Mouse (Mus musculus): ENCODE measurements at regions not wholly inside any gene's neighbourhood (a gene's known extent, or its start where the extent isn't known, plus 50 kb on each side); places are given as distances from the start of the nearest gene placed in this dataset.

DNA sequence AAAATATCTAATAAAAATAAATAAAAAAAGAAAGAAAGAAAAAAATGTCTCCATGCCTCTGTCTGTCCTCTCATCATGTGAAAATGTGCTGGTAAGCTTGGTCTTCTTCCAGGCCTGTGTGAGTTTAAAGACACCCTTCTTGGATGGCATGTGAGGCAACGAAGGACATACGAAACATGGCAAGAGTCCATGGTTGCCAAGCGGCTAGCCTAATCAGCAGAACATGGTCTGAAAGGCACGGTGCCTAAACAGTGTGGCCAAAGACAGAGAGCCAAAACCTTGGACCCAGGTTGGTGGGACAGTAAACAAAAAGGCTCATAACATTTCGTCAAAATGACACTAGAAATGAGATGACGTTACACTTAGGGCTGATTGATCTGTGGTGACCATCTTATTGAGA lies 1344.7 kb upstream of the A1bg start:
- DNase-seq (ENCODE audit: low read depth in 1 of 2, low spot score in 2 of 2): no peak
- TF ChIP-seq POLR2A (IDR thresholded peaks at IDR 0.05; ENCODE audit: low read depth, low read length) (no peak), CTCF (IDR thresholded peaks at IDR 0.05; ENCODE audit: extremely low read depth, insufficient read depth, insufficient read length, insufficient replicate concordance) (no peak)
- H3K4me1 ChIP-seq (ENCODE audit: control insufficient read depth, insufficient read depth, insufficient read length): peaks cover 6% of the 10 kb centered on the region; the same call in 1 of the 2 replicates

DNA sequence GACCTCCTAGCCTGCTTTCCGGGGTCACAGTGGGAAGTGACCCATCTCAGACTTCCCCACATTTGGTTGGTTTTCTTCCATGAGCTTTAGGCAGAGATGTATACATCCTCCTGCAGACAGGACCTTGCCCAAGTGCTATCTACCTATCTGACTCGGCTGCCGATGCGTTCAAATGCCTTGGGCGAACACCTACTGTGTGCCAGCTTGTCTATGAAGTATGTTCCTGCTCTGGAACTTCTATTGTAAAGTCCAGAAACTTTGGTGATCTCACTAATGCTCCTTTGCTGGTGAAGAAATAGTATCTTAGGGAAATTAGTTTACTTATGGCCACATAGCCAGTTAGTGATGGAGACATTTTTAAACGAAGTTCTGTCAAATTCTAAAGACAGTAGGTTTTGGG lies 1343.2 kb upstream of the A1bg start:
- no peak for DNase-seq (ENCODE audit: low read depth in 1 of 2, low spot score in 2 of 2)
- Histone ChIP-seq H3K27me3 (ENCODE audit: control insufficient read depth, insufficient read depth, low read length) (no peaks in the 10 kb centered on the region), H3K4me1 (ENCODE audit: control insufficient read depth, insufficient read depth, insufficient read length) (peaks cover 6% of the 10 kb centered on the region; the same call in 1 of the 2 replicates), H3K36me3 (ENCODE audit: control insufficient read depth, insufficient read depth, low read length) (no peaks in the 10 kb centered on the region), H3K4me3 (ENCODE audit: extremely low read depth, insufficient read depth, insufficient read length) (no peak overlapping the region), H3K27ac (ENCODE audit: insufficient read depth, low read length) (no peak overlapping the region; the same call in 1 of the 2 replicates)
- no peak for TF ChIP-seq POLR2A (IDR thresholded peaks at IDR 0.05; ENCODE audit: low read depth, low read length)
- TF ChIP-seq CTCF (IDR thresholded peaks at IDR 0.05; ENCODE audit: extremely low read depth, insufficient read depth, insufficient read length, insufficient replicate concordance): no peak
- 83% methylated on average over 6 of the region's 6 CpGs for WGBS

More for the DNA sequence above, 1344.7 kb upstream of the A1bg start:
- Histone ChIP-seq H3K27ac (ENCODE audit: insufficient read depth, low read length) (no peak overlapping the region), H3K4me3 (ENCODE audit: extremely low read depth, insufficient read depth, insufficient read length) (no peak overlapping the region), H3K36me3 (ENCODE audit: control insufficient read depth, insufficient read depth, low read length) (no peaks in the 10 kb centered on the region), H3K27me3 (ENCODE audit: control insufficient read depth, insufficient read depth, low read length) (no peaks in the 10 kb centered on the region)
- WGBS: 95% methylated on average over 6 of the region's 6 CpGs

DNA sequence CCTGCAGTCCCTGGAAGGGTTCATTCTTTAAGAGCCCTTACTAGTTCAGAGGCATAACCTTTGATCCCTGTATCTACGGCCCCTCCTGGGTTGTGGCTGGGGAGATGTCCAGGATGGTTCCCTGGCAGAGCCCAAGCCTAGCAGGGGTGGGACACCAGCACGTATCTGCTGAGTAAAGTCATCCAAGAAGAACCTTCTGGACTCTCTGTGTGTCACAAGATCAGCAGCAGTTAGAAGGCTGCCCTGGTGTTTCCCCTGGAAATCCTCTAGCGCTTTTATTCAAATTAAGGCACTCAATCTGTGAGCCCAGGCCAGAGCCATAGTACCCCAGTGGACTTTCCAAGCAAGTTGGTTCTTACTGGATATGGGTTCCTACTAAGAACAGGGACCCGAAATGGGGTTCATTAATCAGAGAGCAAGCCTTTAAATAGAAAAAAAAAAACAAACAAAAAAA lies 1342.7 kb upstream of the A1bg start:
- 61% methylated on average over 4 of the region's 4 CpGs for WGBS

DNA sequence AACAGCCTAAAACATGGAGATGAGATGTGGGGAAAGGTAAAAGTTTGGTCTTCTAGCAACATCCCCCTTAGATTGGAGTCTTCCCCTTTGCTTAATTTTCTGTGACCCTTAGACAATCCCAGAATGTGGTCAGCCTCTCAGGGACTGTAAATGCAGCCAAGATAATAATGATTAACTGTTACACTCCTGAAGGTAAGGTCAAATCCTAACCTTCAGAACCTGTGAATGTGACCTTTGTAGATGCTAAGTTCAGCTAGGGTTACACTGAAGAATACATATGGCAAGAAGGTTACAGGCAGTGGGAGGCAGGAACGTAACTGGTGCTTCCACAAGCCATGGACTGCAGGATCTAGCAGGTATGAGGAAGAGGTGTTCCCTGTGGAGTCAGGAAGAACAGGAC lies 1342.2 kb upstream of the A1bg start:
- Histone ChIP-seq H3K36me3 (ENCODE audit: control insufficient read depth, insufficient read depth, low read length) (no peaks in the 10 kb centered on the region), H3K27me3 (ENCODE audit: control insufficient read depth, insufficient read depth, low read length) (no peaks in the 10 kb centered on the region), H3K4me3 (ENCODE audit: extremely low read depth, insufficient read depth, insufficient read length) (no peak overlapping the region), H3K27ac (ENCODE audit: insufficient read depth, low read length) (no peak overlapping the region), H3K4me1 (ENCODE audit: control insufficient read depth, insufficient read depth, insufficient read length) (peaks cover 6% of the 10 kb centered on the region; the same call in 1 of the 2 replicates)
- no peak for TF ChIP-seq CTCF (IDR thresholded peaks at IDR 0.05; ENCODE audit: extremely low read depth, insufficient read depth, insufficient read length, insufficient replicate concordance)
- no peak for TF ChIP-seq POLR2A (IDR thresholded peaks at IDR 0.05; ENCODE audit: low read depth, low read length)
- WGBS: 96% methylated on average over 1 of the region's 1 CpGs
- DNase-seq (ENCODE audit: low read depth in 1 of 2, low spot score in 2 of 2): no peak

More for the DNA sequence above, 1342.7 kb upstream of the A1bg start:
- peak; percentile 50 to 59 for DNase-seq (ENCODE audit: low read depth in 1 of 2, low spot score in 2 of 2)
- H3K4me3 ChIP-seq (ENCODE audit: extremely low read depth, insufficient read depth, insufficient read length): no peak overlapping the region
- H3K4me1 ChIP-seq (ENCODE audit: control insufficient read depth, insufficient read depth, insufficient read length): peaks cover 6% of the 10 kb centered on the region; the same call in 1 of the 2 replicates
- no peaks in the 10 kb centered on the region for H3K27me3 ChIP-seq (ENCODE audit: control insufficient read depth, insufficient read depth, low read length)
- TF ChIP-seq CTCF (IDR thresholded peaks at IDR 0.05; ENCODE audit: extremely low read depth, insufficient read depth, insufficient read length, insufficient replicate concordance) (no peak), POLR2A (IDR thresholded peaks at IDR 0.05; ENCODE audit: low read depth, low read length) (no peak)
- H3K27ac ChIP-seq (ENCODE audit: insufficient read depth, low read length): no peak overlapping the region
- H3K36me3 ChIP-seq (ENCODE audit: control insufficient read depth, insufficient read depth, low read length): no peaks in the 10 kb centered on the region

DNA sequence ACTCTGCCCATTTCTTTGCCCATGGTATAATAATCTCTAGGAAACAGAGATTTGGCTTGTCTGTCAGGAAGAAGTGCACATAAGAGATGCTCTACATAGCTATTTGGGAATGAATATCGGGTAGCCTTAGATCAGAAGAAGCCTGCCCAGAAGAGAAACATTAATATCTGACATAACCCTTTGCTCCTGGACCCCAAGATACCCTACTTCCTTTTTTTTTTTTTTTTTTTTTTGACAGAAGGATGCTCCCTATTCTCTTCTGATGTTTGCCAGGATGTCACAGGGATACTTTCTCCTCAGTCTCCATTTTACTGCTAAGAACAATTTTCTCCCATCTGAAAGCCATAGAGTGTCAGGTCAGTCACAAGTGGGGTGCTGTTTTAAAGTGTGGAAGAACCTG lies 1341.4 kb upstream of the A1bg start:
- H3K4me1 ChIP-seq (ENCODE audit: control insufficient read depth, insufficient read depth, insufficient read length): peaks cover 6% of the 10 kb centered on the region; the same call in 1 of the 2 replicates
- no peak overlapping the region for H3K27ac ChIP-seq (ENCODE audit: insufficient read depth, low read length)
- DNase-seq (ENCODE audit: low read depth in 1 of 2, low spot score in 2 of 2): no peak
- H3K36me3 ChIP-seq (ENCODE audit: control insufficient read depth, insufficient read depth, low read length): no peaks in the 10 kb centered on the region
- no peaks in the 10 kb centered on the region for H3K27me3 ChIP-seq (ENCODE audit: control insufficient read depth, insufficient read depth, low read length)
- no peak overlapping the region for H3K4me3 ChIP-seq (ENCODE audit: extremely low read depth, insufficient read depth, insufficient read length)
- WGBS: 82% methylated on average over 1 of the region's 1 CpGs
- TF ChIP-seq POLR2A (IDR thresholded peaks at IDR 0.05; ENCODE audit: low read depth, low read length) (no peak), CTCF (IDR thresholded peaks at IDR 0.05; ENCODE audit: extremely low read depth, insufficient read depth, insufficient read length, insufficient replicate concordance) (no peak)

DNA sequence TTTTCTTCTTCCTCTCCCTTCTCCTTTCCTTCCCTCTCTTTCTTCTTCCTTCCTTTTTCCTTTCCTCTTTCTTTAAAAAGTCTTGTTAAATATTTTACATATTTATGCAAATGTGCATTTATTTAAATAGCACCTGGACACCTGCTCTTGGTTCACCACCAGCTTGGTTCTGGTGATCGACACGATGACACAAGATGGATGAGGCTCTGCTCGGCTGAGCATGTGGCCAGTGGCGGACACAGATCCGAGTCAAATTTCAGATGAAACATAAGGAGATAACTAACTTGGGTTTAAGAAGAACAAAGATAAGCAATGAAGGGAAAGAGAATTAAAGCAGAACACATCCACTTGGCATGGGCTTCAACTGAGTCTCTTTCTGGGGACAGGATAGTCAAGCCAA lies 1339.7 kb upstream of the A1bg start:
- H3K36me3 ChIP-seq (ENCODE audit: control insufficient read depth, insufficient read depth, low read length): no peaks in the 10 kb centered on the region
- H3K27ac ChIP-seq (ENCODE audit: insufficient read depth, low read length): no peak overlapping the region
- no peak for DNase-seq (ENCODE audit: low read depth in 1 of 2, low spot score in 2 of 2)
- H3K27me3 ChIP-seq (ENCODE audit: control insufficient read depth, insufficient read depth, low read length): no peaks in the 10 kb centered on the region
- TF ChIP-seq CTCF (IDR thresholded peaks at IDR 0.05; ENCODE audit: extremely low read depth, insufficient read depth, insufficient read length, insufficient replicate concordance) (no peak), POLR2A (IDR thresholded peaks at IDR 0.05; ENCODE audit: low read depth, low read length) (no peak)
- WGBS: 77% methylated on average over 5 of the region's 5 CpGs
- peaks cover 6% of the 10 kb centered on the region; the same call in 1 of the 2 replicates for H3K4me1 ChIP-seq (ENCODE audit: control insufficient read depth, insufficient read depth, insufficient read length)
- no peak overlapping the region for H3K4me3 ChIP-seq (ENCODE audit: extremely low read depth, insufficient read depth, insufficient read length)

DNA sequence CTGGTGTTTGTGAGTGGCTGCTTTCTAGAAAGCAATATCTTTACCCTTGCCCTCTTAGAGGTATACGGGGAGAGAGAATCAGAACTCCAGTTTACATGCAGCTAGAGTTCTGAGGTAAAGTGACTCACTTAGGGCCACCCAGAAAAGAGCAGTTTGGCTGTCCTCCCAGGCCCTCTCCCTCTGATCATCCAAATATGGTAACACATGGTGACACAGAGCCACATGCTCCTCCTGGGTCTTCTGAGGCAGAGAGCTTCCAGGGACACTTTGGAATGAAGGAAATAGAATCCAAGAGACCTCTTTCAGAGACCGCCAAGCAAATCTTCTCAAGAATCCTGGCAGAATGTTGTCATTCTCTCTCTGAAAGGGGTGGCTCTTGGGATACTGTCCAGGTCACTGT lies 1338.7 kb upstream of the A1bg start:
- 92% methylated on average over 2 of the region's 2 CpGs for WGBS
- peaks cover 6% of the 10 kb centered on the region; the same call in 1 of the 2 replicates for H3K4me1 ChIP-seq (ENCODE audit: control insufficient read depth, insufficient read depth, insufficient read length)
- no peaks in the 10 kb centered on the region for H3K27me3 ChIP-seq (ENCODE audit: control insufficient read depth, insufficient read depth, low read length)
- no peak overlapping the region for H3K4me3 ChIP-seq (ENCODE audit: extremely low read depth, insufficient read depth, insufficient read length)
- no peak for DNase-seq (ENCODE audit: low read depth in 1 of 2, low spot score in 2 of 2)
- no peaks in the 10 kb centered on the region for H3K36me3 ChIP-seq (ENCODE audit: control insufficient read depth, insufficient read depth, low read length)
- H3K27ac ChIP-seq (ENCODE audit: insufficient read depth, low read length): no peak overlapping the region
- TF ChIP-seq POLR2A (IDR thresholded peaks at IDR 0.05; ENCODE audit: low read depth, low read length) (no peak), CTCF (IDR thresholded peaks at IDR 0.05; ENCODE audit: extremely low read depth, insufficient read depth, insufficient read length, insufficient replicate concordance) (no peak)

Data from spleen, adult 2 months (tissue).